Mouse (Mus musculus) kidney, embryonic 14.5 days (tissue): ENCODE results near the gene Fscn2. TPM values are rescaled to one million over a fixed set of nuclear protein-coding genes. Genes with fewer than 3 reads are reported as not detected.
"Not testable (repeated sequence)": the region's sequence is repeated elsewhere in the genome, so short reads cannot be mapped to it uniquely, and the experiment has no call there.

Source experiments
- ATAC-seq: fragments of 200-750 bp; cut with Nextera tagmentation; 2 replicates; pipeline ENCODE4 v1.8.0; 2017; ENCODE audit warnings: moderate number of reproducible peaks, mild to moderate bottlenecking, moderate TSS enrichment, moderate library complexity; ENCODE audit not compliant: low FRiP score, low TSS enrichment
- H3K27ac ChIP-seq: fragments of 300-500 bp; sonication (generic); 2 replicates; pipeline ENCODE4 v1.5.1; 2014; ENCODE audit warnings: low read depth, mild to moderate bottlenecking, low read length, moderate library complexity, mixed read lengths
- H3K27me3 ChIP-seq: fragments of 300-500 bp; sonication (generic); 2 replicates; pipeline ENCODE4 v1.6.1; 2014; ENCODE audit warnings: mild to moderate bottlenecking, low read length; ENCODE audit not compliant: control insufficient read depth, insufficient read depth
- H3K36me3 ChIP-seq: fragments of 300-500 bp; sonication (generic); 2 replicates; pipeline ENCODE4 v1.6.1; 2014; ENCODE audit warnings: low read length, mixed read lengths; ENCODE audit not compliant: control insufficient read depth, insufficient read depth
- H3K4me1 ChIP-seq: fragments of 300-500 bp; sonication (generic); 2 replicates; pipeline ENCODE4 v1.6.1; 2014; ENCODE audit warnings: low read length, mixed read lengths; ENCODE audit not compliant: control insufficient read depth, insufficient read depth
- H3K4me2 ChIP-seq: fragments of 300-500 bp; sonication (generic); replicated peaks from 2 replicates; pipeline ENCODE4 v1.6.1; 2014; ENCODE audit warnings: low read depth, mild to moderate bottlenecking, low read length
- H3K4me3 ChIP-seq: fragments of 300-500 bp; sonication (generic); 2 replicates; pipeline ENCODE4 v1.5.1; 2014; ENCODE audit warnings: mild to moderate bottlenecking, low read length
- H3K9ac ChIP-seq: fragments of 300-500 bp; sonication (generic); 2 replicates; pipeline ENCODE4 v1.6.1; 2014; ENCODE audit warnings: low read depth, mild to moderate bottlenecking, low read length, moderate library complexity
- H3K9me3 ChIP-seq: fragments of 300-500 bp; sonication (generic); 2 replicates; pipeline ENCODE4 v1.6.1; 2016; ENCODE audit warnings: low read length; ENCODE audit not compliant: control insufficient read depth
- WGBS: fragments of 180-500 bp; shearing (Covaris S2); extraction: QIAGEN DNeasy Blood & Tissue Kit; methylation state at CpG from one replicate; pipeline ENCODE4 v1.1.7; 2014; 5-methylcytosine and 5-hydroxymethylcytosine counted together
- microRNA-seq: library from miRNA; unstranded; fragments of <30 nt; microRNA quantifications from one replicate; pipeline ENCODE4, GENCODE M21; 2016
- polyA plus RNA-seq: library from polyadenylated mRNA; unstranded; fragments of >200 nt; fragmentation: Nextera tagmentation; extraction: Ambion mirVana; gene quantifications from 2 replicates; pipeline ENCODE4 v1.2.1, GENCODE M21; 2014

The Fscn2 gene
- polyA plus RNA-seq, 1 experiment from 2014 or later, result 0.62 TPM

DNA sequence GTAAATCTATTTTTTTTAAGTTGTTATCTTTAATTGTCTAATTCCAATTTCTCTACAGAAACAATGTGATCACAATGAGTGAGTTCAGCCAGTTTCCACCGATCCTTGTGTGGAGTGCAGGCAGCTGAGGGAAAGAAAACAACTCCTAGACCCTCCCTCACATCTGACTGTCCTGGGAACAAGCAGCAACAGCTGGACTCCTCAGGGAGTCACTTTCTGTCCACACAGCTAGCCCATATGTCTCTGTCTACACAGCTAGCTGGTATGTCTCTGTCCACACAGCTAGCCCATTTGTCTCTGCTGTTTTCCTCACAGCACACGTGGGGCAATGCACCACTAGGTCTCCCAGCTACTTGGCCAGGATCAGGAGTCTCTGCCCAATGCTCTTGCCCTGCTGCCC, 36.3 kb downstream of the Fscn2 start:
- ATAC-seq, result no peak
- 59% methylated on average over 2 of the region's 2 CpGs for WGBS
- no peaks in the 10 kb centered on the region for H3K4me1 ChIP-seq

DNA sequence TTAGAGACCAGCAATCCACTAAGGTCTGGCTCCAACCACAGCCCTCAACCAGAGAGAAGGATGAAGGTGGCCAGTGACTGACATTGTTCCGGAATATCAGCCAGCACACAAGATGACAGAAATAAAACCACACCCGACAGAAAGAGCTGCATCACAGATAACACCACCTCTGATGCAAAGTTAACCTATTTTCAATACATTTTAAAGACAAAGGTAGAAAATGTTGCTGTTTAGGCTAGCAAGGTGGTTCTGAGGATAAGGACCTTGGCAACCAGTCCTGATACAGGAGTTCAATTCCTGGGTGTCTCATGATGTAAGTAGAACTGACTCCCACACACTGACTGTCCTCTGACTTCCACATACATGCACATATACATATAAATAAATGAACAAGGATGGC, 38.0 kb downstream of the Fscn2 start:
- no peaks in the 10 kb centered on the region for H3K9me3 ChIP-seq
- H3K9ac ChIP-seq, result no peak overlapping the region
- H3K27ac ChIP-seq, result no peak overlapping the region
- H3K4me1 ChIP-seq, result no peaks in the 10 kb centered on the region
- no peak overlapping the region for H3K4me2 ChIP-seq
- 96% methylated on average over 2 of the region's 2 CpGs for WGBS
- no peaks in the 10 kb centered on the region for H3K27me3 ChIP-seq
- peaks cover 87% of the 10 kb centered on the region for H3K36me3 ChIP-seq
- no peak overlapping the region for H3K4me3 ChIP-seq
- ATAC-seq, result no peak

More for the DNA sequence above, 36.3 kb downstream of the Fscn2 start:
- Histone ChIP-seq H3K4me3 (no peak overlapping the region), H3K9ac (no peak overlapping the region), H3K27ac (no peak overlapping the region), H3K27me3 (no peaks in the 10 kb centered on the region), H3K4me2 (no peak overlapping the region), H3K9me3 (no peaks in the 10 kb centered on the region), H3K36me3 (peaks cover 85% of the 10 kb centered on the region)

DNA sequence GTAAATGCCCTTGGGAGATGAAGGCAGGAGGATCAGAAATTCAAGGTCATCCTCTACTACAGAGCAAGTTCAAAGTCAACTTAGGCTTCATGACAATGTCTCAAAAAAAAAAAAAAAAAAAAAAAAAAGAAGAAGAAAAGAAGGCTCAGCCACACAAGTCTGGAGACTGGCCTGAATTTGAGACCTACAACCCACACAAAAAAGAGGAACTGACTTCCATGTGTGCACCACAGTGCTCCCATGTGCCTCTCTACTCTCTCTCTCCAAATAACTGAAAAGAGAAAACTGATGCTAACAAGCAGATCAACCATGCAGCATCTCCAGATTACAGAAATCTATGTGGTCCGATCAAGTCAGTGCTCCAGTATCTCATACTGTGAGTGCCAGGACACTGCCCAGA, 43.5 kb downstream of the Fscn2 start:
- 96% methylated on average over 1 of the region's 1 CpGs for WGBS
- no peaks in the 10 kb centered on the region for H3K27me3 ChIP-seq
- no peak overlapping the region for H3K4me2 ChIP-seq
- ATAC-seq, result no peak
- no peak overlapping the region for H3K4me3 ChIP-seq
- H3K9ac ChIP-seq, result no peak overlapping the region
- H3K9me3 ChIP-seq, result no peaks in the 10 kb centered on the region
- H3K4me1 ChIP-seq, result no peaks in the 10 kb centered on the region
- peaks cover 94% of the 10 kb centered on the region for H3K36me3 ChIP-seq
- H3K27ac ChIP-seq, result no peak overlapping the region

DNA sequence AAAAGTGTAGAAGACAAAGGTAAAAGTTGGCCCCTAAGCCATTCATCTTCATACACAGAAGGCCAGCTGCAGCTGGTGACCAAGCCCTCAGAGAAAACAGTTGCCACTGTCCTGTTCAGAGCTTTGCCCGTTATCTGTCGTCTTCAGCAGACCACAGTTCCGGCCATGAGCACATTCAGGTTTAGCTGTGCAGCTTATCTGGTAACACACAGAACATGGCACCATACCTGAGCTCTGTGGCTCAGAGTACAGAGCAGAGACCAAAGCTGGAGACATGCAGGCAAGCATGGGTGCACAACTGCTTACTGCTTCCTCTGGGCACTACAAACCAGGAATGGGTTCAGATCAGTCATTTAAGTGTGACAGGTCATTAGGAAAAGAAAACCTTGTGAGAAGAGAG, 44.5 kb downstream of the Fscn2 start:
- no peak for ATAC-seq
- no peaks in the 10 kb centered on the region for H3K27me3 ChIP-seq

DNA sequence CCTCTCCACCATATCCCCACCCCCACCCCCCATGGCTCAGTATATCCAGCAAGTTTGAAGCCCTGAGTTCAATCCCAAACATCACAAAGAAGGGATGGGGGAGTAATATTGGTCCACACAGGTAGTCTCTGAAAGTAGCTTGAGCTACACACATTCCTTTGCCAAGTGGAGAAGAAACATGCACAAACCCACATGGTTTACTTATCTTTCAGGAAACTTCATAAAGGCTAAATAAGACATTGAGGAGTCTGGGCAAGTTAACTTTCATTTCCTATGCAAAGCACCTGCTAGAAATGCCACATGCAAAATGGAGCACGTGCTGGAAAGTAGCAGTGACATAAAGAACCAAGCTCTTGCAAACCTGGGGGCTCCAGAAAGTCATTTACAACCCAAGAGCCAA, 45.1 kb downstream of the Fscn2 start:
- WGBS, result 86% methylated on average over 1 of the region's 1 CpGs
- Histone ChIP-seq H3K36me3 (peaks cover 94% of the 10 kb centered on the region), H3K4me2 (no peak overlapping the region), H3K9ac (no peak overlapping the region), H3K27me3 (no peaks in the 10 kb centered on the region), H3K27ac (no peak overlapping the region), H3K9me3 (no peaks in the 10 kb centered on the region), H3K4me1 (no peaks in the 10 kb centered on the region), H3K4me3 (no peak overlapping the region)
- ATAC-seq, result no peak

More for the DNA sequence above, 44.5 kb downstream of the Fscn2 start:
- Histone ChIP-seq H3K27ac (no peak overlapping the region), H3K4me2 (no peak overlapping the region), H3K36me3 (peaks cover 94% of the 10 kb centered on the region), H3K4me3 (no peak overlapping the region), H3K9me3 (no peaks in the 10 kb centered on the region), H3K9ac (no peak overlapping the region), H3K4me1 (no peaks in the 10 kb centered on the region)
- WGBS, result 93% methylated on average over 3 of the region's 3 CpGs

DNA sequence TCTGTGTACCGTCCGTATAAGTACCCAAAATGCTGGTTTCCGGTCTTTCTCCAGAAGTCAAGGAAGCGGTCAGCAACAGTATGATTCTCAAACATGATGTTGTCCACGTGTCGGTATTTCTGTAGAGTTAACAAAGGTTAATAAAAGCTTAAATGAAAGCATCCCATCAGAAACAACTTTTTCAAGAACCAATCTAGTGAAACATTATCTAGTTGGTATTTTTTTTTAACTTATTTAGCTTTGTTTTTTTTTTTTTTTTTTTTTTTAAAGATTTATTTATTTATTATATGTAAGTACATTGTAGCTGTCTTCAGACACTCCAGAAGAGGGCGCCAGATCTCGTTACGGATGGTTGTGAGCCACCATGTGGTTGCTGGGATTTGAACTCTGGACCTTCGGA, 52.3 kb downstream of the Fscn2 start:
- H3K9me3 ChIP-seq, H3K9ac ChIP-seq, ATAC-seq, H3K27ac ChIP-seq, H3K4me1 ChIP-seq, H3K27me3 ChIP-seq, H3K4me2 ChIP-seq, H3K4me3 ChIP-seq: not testable (repeated sequence)
- peaks cover 90% of the 10 kb centered on the region for H3K36me3 ChIP-seq
- WGBS, result 97% methylated on average over 7 of the region's 10 CpGs

Small RNAs within 50 kb of the gene (microRNA-seq; reads per million reads assigned to microRNA genes)
- gene Gm23419, result not detected
- 1.7 reads per million for gene Mir6935

Other genes with a start within 250 kb of the Fscn2 start
- gene Slc38a10, start 210.2 kb upstream of the Fscn2 start, polyA plus RNA-seq, result 81.2 and 89.0 TPM in 2 replicates
- gene Bahcc1, start 128.6 kb upstream of the Fscn2 start, polyA plus RNA-seq, result 20.3 and 27.2 TPM in 2 replicates
- gene Actg1, start 13.0 kb upstream of the Fscn2 start, polyA plus RNA-seq, result 2,303 and 2,603 TPM in 2 replicates
- gene Faap100, start 17.2 kb downstream of the Fscn2 start, polyA plus RNA-seq, result 32.1 and 40.3 TPM in 2 replicates
- 25.0 and 45.4 TPM in 2 replicates for gene Nploc4, start 76.2 kb downstream of the Fscn2 start, polyA plus RNA-seq
- gene Tspan10, start 81.1 kb downstream of the Fscn2 start, polyA plus RNA-seq, result not detected in 2 replicates
- 0.17 and 0.20 TPM in 2 replicates for gene Pde6g, start 92.0 kb downstream of the Fscn2 start, polyA plus RNA-seq
- 14.8 and 18.2 TPM in 2 replicates for gene Oxld1, start 96.5 kb downstream of the Fscn2 start, polyA plus RNA-seq
- 27.4 and 32.8 TPM in 2 replicates for gene Ccdc137, start 96.6 kb downstream of the Fscn2 start, polyA plus RNA-seq
- 46.4 and 51.5 TPM in 2 replicates for gene Arl16, start 106.1 kb downstream of the Fscn2 start, polyA plus RNA-seq
- gene Mrpl12, start 123.1 kb downstream of the Fscn2 start, polyA plus RNA-seq, result 176 and 218 TPM in 2 replicates
- gene Slc25a10, start 130.3 kb downstream of the Fscn2 start, polyA plus RNA-seq, result 65.3 and 79.1 TPM in 2 replicates
- 2.0 and 2.4 TPM in 2 replicates for gene Gcgr, start 169.2 kb downstream of the Fscn2 start, polyA plus RNA-seq
- gene Mcrip1, start 188.2 kb downstream of the Fscn2 start, polyA plus RNA-seq, result 236 and 265 TPM in 2 replicates
- 0.58 and 0.89 TPM in 2 replicates for gene Ppp1r27, start 189.6 kb downstream of the Fscn2 start, polyA plus RNA-seq
- gene P4hb, start 211.7 kb downstream of the Fscn2 start, polyA plus RNA-seq, result 558 and 716 TPM in 2 replicates
- 454 and 612 TPM in 2 replicates for gene Arhgdia, start 220.1 kb downstream of the Fscn2 start, polyA plus RNA-seq
- 594 and 799 TPM in 2 replicates for gene Alyref, start 236.8 kb downstream of the Fscn2 start, polyA plus RNA-seq
- 212 and 242 TPM in 2 replicates for gene Anapc11, start 236.9 kb downstream of the Fscn2 start, polyA plus RNA-seq
- gene Npb, start 246.9 kb downstream of the Fscn2 start, polyA plus RNA-seq, result 14.8 and 19.5 TPM in 2 replicates